Mouse (Mus musculus) forebrain, embryonic 14.5 days (tissue): ENCODE measurements at regions not wholly inside any gene's neighbourhood (a gene's known extent, or its start where the extent isn't known, plus 50 kb on each side); places are given as distances from the start of the nearest gene placed in this dataset.

Source experiments
- ATAC-seq: fragments of 200-750 bp; cut with Nextera tagmentation; 2 replicates; pipeline ENCODE4 v1.8.0; 2017; ENCODE audit warnings: mild to moderate bottlenecking, moderate library complexity
- DNase-seq: peaks from one replicate; pipeline ENCODE4 v3.0.0-alpha.2; 2015; ENCODE audit warnings: low spot score
- H3K27ac ChIP-seq: fragments of 300-500 bp; sonication (generic); 2 replicates; pipeline ENCODE4 v1.5.1; 2014; ENCODE audit warnings: low read depth, mild to moderate bottlenecking, control low read depth, low read length, moderate library complexity
- H3K27me3 ChIP-seq: fragments of 300-500 bp; sonication (generic); replicated peaks from 2 replicates; pipeline ENCODE4 v1.6.1; 2014; ENCODE audit warnings: low read length, control low read depth, mixed read lengths; ENCODE audit not compliant: control insufficient read depth, insufficient read depth
- H3K36me3 ChIP-seq: fragments of 300-500 bp; sonication (generic); 2 replicates; pipeline ENCODE4 v1.6.1; 2014; ENCODE audit warnings: low read length, control low read depth; ENCODE audit not compliant: control insufficient read depth, insufficient read depth
- H3K4me1 ChIP-seq: fragments of 300-500 bp; sonication (generic); 2 replicates; pipeline ENCODE4 v1.6.1; 2014; ENCODE audit warnings: antibody characterized with exemption, low read length, control low read depth; ENCODE audit not compliant: control insufficient read depth, insufficient read depth
- H3K4me2 ChIP-seq: fragments of 300-500 bp; sonication (generic); 2 replicates; pipeline ENCODE4 v1.6.1; 2014; ENCODE audit warnings: mild to moderate bottlenecking, control low read depth, low read length
- H3K4me3 ChIP-seq: fragments of 300-500 bp; sonication (generic); 2 replicates; pipeline ENCODE4 v1.5.1; 2014; ENCODE audit warnings: low read depth, low read length, control low read depth
- H3K9ac ChIP-seq: fragments of 300-500 bp; sonication (generic); 2 replicates; pipeline ENCODE4 v1.6.1; 2014; ENCODE audit warnings: mild to moderate bottlenecking, low read length, control low read depth, moderate library complexity
- H3K9me3 ChIP-seq: fragments of 300-500 bp; sonication (generic); replicated peaks from 2 replicates; pipeline ENCODE4 v1.6.1; 2016; ENCODE audit warnings: low read length, control low read depth, mixed read lengths; ENCODE audit not compliant: control insufficient read depth
- WGBS: fragments of 180-500 bp; shearing (Covaris S2); extraction: QIAGEN DNeasy Blood & Tissue Kit; methylation state at CpG from one replicate; pipeline ENCODE4 v1.1.7; 2014; 5-methylcytosine and 5-hydroxymethylcytosine counted together

- ATAC-seq (no peak), DNase-seq (no peak)
- Histone ChIP-seq H3K4me3 (no peak overlapping the region), H3K4me1 (no peaks in the 10 kb centered on the region), H3K9ac (no peak overlapping the region), H3K9me3 (no peaks in the 10 kb centered on the region), H3K27me3 (no peaks in the 10 kb centered on the region), H3K36me3 (no peaks in the 10 kb centered on the region), H3K4me2 (no peak overlapping the region), H3K27ac (no peak overlapping the region)
- WGBS: 82% methylated on average over 2 of the region's 2 CpGs
Measured at GRCm38 (mm10) chr17:54353063-54353462, 54.2 kb upstream of the Slc5a7 start.

DNA sequence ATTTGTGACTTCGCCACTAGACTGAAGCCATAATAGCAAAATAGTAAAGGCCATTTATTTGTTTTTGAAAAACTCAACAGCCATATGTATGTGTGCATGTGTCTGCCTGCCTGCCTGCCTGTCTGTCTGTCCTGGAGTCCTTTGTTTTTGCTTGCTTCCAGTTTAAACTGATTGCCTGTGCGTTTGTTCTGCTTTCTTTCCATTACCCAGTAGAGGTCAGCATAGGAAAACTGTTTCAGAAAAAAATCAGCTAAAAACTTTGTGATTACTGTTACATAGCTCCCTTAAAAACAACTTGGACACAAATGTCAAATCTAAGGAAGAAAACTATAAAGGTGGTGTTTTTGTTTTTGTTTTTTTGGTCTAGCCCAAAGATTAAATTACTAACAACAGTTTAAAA, 52.0 kb upstream of the Slc5a7 start:
- peak; percentile 37 for DNase-seq

More for the DNA sequence above, 52.0 kb upstream of the Slc5a7 start:
- WGBS: 46% methylated on average over 2 of the region's 2 CpGs
- no peaks in the 10 kb centered on the region for H3K4me1 ChIP-seq
- H3K9ac ChIP-seq: no peak overlapping the region
- H3K9me3 ChIP-seq: no peaks in the 10 kb centered on the region
- H3K27ac ChIP-seq: no peak overlapping the region
- no peak for ATAC-seq
- no peak overlapping the region for H3K4me3 ChIP-seq
- no peaks in the 10 kb centered on the region for H3K36me3 ChIP-seq
- no peaks in the 10 kb centered on the region for H3K27me3 ChIP-seq
- no peak overlapping the region for H3K4me2 ChIP-seq
